Mouse (Mus musculus): ENCODE measurements around the gene Nhs. TPM values are rescaled to one million over a fixed set of nuclear protein-coding genes. Genes with fewer than 3 reads are reported as not detected.
A peak's percentile ranks its signal among the peaks of the same experiment; 100 is the strongest.

The Nhs gene
- polyA plus RNA-seq, 2 experiments = 2.4 to 3.9 TPM

GRCm38 (mm10) chrX:162085897-162086200, 73.7 kb downstream of the Nhs start:
- 43% methylated on average over 1 of the region's 1 CpGs for WGBS
- no peak overlapping the region for H3K4me2 ChIP-seq (replicated peaks; ENCODE audit: low read depth, low read length, severe bottlenecking)
- no peak overlapping the region for H3K27ac ChIP-seq (replicated peaks; ENCODE audit: low read depth, low read length)
- no peak for TF ChIP-seq POLR2A (IDR thresholded peaks at IDR 0.05; ENCODE audit: borderline replicate concordance, extremely low read depth, insufficient read depth, insufficient read length)
- H3K4me1 ChIP-seq (ENCODE audit: control insufficient read depth, insufficient read depth, low read length) = 0 out of 2 replicates have a peak, but pooled peaks cover 3% of the 10 kb centered on the region
- ATAC-seq (ENCODE audit: low FRiP score, low read depth) = no peak
- H3K36me3 ChIP-seq (ENCODE audit: control insufficient read depth, insufficient read depth, low read length) = no peaks in the 10 kb centered on the region
- peak; percentile 56 for DNase-seq (ENCODE audit: low spot score)
- no peaks in the 10 kb centered on the region for H3K9me3 ChIP-seq (ENCODE audit: control insufficient read depth, low read length)
- H3K4me3 ChIP-seq (replicated peaks; ENCODE audit: low read length) = no peak overlapping the region
- peaks cover 4% of the 10 kb centered on the region; the same call in 1 of the 2 replicates for H3K27me3 ChIP-seq (ENCODE audit: control insufficient read depth, insufficient read depth, low read length)
- H3K9ac ChIP-seq (ENCODE audit: low read depth, low read length, severe bottlenecking) = no peak overlapping the region

GRCm38 (mm10) chrX:162085062-162085896, 74.3 kb downstream of the Nhs start:
- ATAC-seq (ENCODE audit: low FRiP score, low read depth) (no peak), DNase-seq (ENCODE audit: low spot score) (no peak)
- H3K27me3 ChIP-seq (ENCODE audit: control insufficient read depth, insufficient read depth, low read length) = peaks cover 7% of the 10 kb centered on the region; the same call in 1 of the 2 replicates

GRCm38 (mm10) chrX:162063164-162063563, 96.4 kb downstream of the Nhs start:
- Histone ChIP-seq H3K9ac (ENCODE audit: low read depth, low read length, severe bottlenecking) (no peak overlapping the region), H3K4me2 (replicated peaks; ENCODE audit: low read depth, low read length, severe bottlenecking) (no peak overlapping the region), H3K36me3 (ENCODE audit: control insufficient read depth, insufficient read depth, low read length) (no peaks in the 10 kb centered on the region), H3K27ac (replicated peaks; ENCODE audit: low read depth, low read length) (no peak overlapping the region), H3K9me3 (ENCODE audit: control insufficient read depth, low read length) (no peaks in the 10 kb centered on the region), H3K4me3 (replicated peaks; ENCODE audit: low read length) (no peak overlapping the region), H3K27me3 (ENCODE audit: control insufficient read depth, insufficient read depth, low read length) (no peaks in the 10 kb centered on the region), H3K4me1 (ENCODE audit: control insufficient read depth, insufficient read depth, low read length) (no peaks in the 10 kb centered on the region)
- ATAC-seq (ENCODE audit: low FRiP score, low read depth) (no peak), DNase-seq (ENCODE audit: low spot score) (no peak)
- no peak for TF ChIP-seq POLR2A (IDR thresholded peaks at IDR 0.05; ENCODE audit: borderline replicate concordance, extremely low read depth, insufficient read depth, insufficient read length)
- WGBS = 62% methylated on average over 2 of the region's 2 CpGs

More at GRCm38 (mm10) chrX:162085062-162085896, 74.3 kb downstream of the Nhs start:
- Histone ChIP-seq H3K9me3 (ENCODE audit: control insufficient read depth, low read length) (no peaks in the 10 kb centered on the region), H3K4me2 (replicated peaks; ENCODE audit: low read depth, low read length, severe bottlenecking) (no peak overlapping the region), H3K4me3 (replicated peaks; ENCODE audit: low read length) (no peak overlapping the region), H3K4me1 (ENCODE audit: control insufficient read depth, insufficient read depth, low read length) (0 out of 2 replicates have a peak, but pooled peaks cover 3% of the 10 kb centered on the region), H3K36me3 (ENCODE audit: control insufficient read depth, insufficient read depth, low read length) (no peaks in the 10 kb centered on the region), H3K27ac (replicated peaks; ENCODE audit: low read depth, low read length) (no peak overlapping the region), H3K9ac (ENCODE audit: low read depth, low read length, severe bottlenecking) (no peak overlapping the region)
- WGBS = 70% methylated on average over 4 of the region's 4 CpGs
- TF ChIP-seq POLR2A (IDR thresholded peaks at IDR 0.05; ENCODE audit: borderline replicate concordance, extremely low read depth, insufficient read depth, insufficient read length) = no peak

- Histone ChIP-seq H3K4me1 (ENCODE audit: control insufficient read depth, insufficient read depth, low read length) (no peaks in the 10 kb centered on the region), H3K9me3 (ENCODE audit: control insufficient read depth, low read length) (no peaks in the 10 kb centered on the region), H3K27ac (replicated peaks; ENCODE audit: low read depth, low read length) (no peak overlapping the region), H3K36me3 (ENCODE audit: control insufficient read depth, insufficient read depth, low read length) (no peaks in the 10 kb centered on the region), H3K4me2 (replicated peaks; ENCODE audit: low read depth, low read length, severe bottlenecking) (no peak overlapping the region), H3K27me3 (ENCODE audit: control insufficient read depth, insufficient read depth, low read length) (no peaks in the 10 kb centered on the region), H3K4me3 (replicated peaks; ENCODE audit: low read length) (no peak overlapping the region), H3K9ac (ENCODE audit: low read depth, low read length, severe bottlenecking) (no peak overlapping the region)
- no peak for TF ChIP-seq POLR2A (IDR thresholded peaks at IDR 0.05; ENCODE audit: borderline replicate concordance, extremely low read depth, insufficient read depth, insufficient read length)
- WGBS = 60% methylated on average over 2 of the region's 2 CpGs
- ATAC-seq (ENCODE audit: low FRiP score, low read depth) = no peak
- no peak for DNase-seq (ENCODE audit: low spot score)
Observed at GRCm38 (mm10) chrX:162055635-162056034, 103.9 kb downstream of the Nhs start.

- H3K9me3 ChIP-seq (ENCODE audit: control insufficient read depth, low read length) = no peaks in the 10 kb centered on the region
- ATAC-seq (ENCODE audit: low FRiP score, low read depth) (no peak), DNase-seq (ENCODE audit: low spot score) (no peak)
- H3K27ac ChIP-seq (replicated peaks; ENCODE audit: low read depth, low read length) = no peak overlapping the region
- H3K9ac ChIP-seq (ENCODE audit: low read depth, low read length, severe bottlenecking) = no peak overlapping the region
- 63% methylated on average over 5 of the region's 5 CpGs for WGBS
- no peak overlapping the region for H3K4me3 ChIP-seq (replicated peaks; ENCODE audit: low read length)
- H3K27me3 ChIP-seq (ENCODE audit: control insufficient read depth, insufficient read depth, low read length) = no peaks in the 10 kb centered on the region
- no peaks in the 10 kb centered on the region for H3K36me3 ChIP-seq (ENCODE audit: control insufficient read depth, insufficient read depth, low read length)
- H3K4me1 ChIP-seq (ENCODE audit: control insufficient read depth, insufficient read depth, low read length) = no peaks in the 10 kb centered on the region
- no peak overlapping the region for H3K4me2 ChIP-seq (replicated peaks; ENCODE audit: low read depth, low read length, severe bottlenecking)
- no peak for TF ChIP-seq POLR2A (IDR thresholded peaks at IDR 0.05; ENCODE audit: borderline replicate concordance, extremely low read depth, insufficient read depth, insufficient read length)
Observed at GRCm38 (mm10) chrX:162053566-162053965, 106.0 kb downstream of the Nhs start.
